Comparison of ENCODE assay signal across 7 mouse cellular contexts in genomic region chr2:151972880-151973594, GRCm38 (mm10). TPM values are rescaled to one million over a fixed set of nuclear protein-coding genes. Genes with fewer than 3 reads are reported as not detected.
DNase-seq lines count a peak whose midpoint lies in the region; ATAC-seq lines count a peak whose summit lies in the region.

No protein-coding gene starts in this region.

- peaks cover 42% of the 10 kb centered on the region for H3K4me1 ChIP-seq in heart, embryonic 12.5 days (replicated peaks)
- peaks cover 47% of the 10 kb centered on the region for H3K4me1 ChIP-seq in liver, embryonic 11.5 days (replicated peaks; ENCODE audit: control insufficient read depth, insufficient read depth, low read length)

- peaks cover 15% of the 10 kb centered on the region; the same call in 1 of the 2 replicates for H3K36me3 ChIP-seq in heart, embryonic 12.5 days
- H3K36me3 ChIP-seq in liver, embryonic 11.5 days (ENCODE audit: control insufficient read depth, insufficient read depth, low read length), result peaks cover 15% of the 10 kb centered on the region; the same call in 1 of the 2 replicates

- peak; percentile 32 to 36 for DNase-seq in CD8-positive naive resting alpha-beta T cell, adult 2 months (ENCODE audit: low read depth in 2 of 2, low spot score in 2 of 2)
- DNase-seq in R1 (ENCODE audit: low read depth, low spot score), result peak; percentile 70
- no peak for DNase-seq in liver, embryonic 11.5 days (ENCODE audit: low spot score)
- DNase-seq in urinary bladder, postnatal 25 days (ENCODE audit: low spot score), result peak; percentile 31
- DNase-seq in frontal cortex, postnatal 25 days (ENCODE audit: low spot score in 2 of 2), result no peak

- no peak for ATAC-seq in heart, embryonic 12.5 days (ENCODE audit: insufficient number of reproducible peaks, low FRiP score)
- ATAC-seq in liver, embryonic 11.5 days (replicated peaks; ENCODE audit: low FRiP score), result peak; percentile 18; the same call in 1 of the 2 replicates
- ATAC-seq in monocyte, adult 5-6 weeks (replicated peaks; ENCODE audit: insufficient number of reproducible peaks, low FRiP score, low TSS enrichment, poor library complexity, severe bottlenecking), result peak; percentile 30

- peaks cover 62% of the 10 kb centered on the region for H3K27me3 ChIP-seq in heart, embryonic 12.5 days (replicated peaks)
- peaks cover 20% of the 10 kb centered on the region for H3K27me3 ChIP-seq in liver, embryonic 11.5 days (replicated peaks; ENCODE audit: control insufficient read depth, insufficient read depth, low read length)

- WGBS in heart, embryonic 12.5 days, result 13% methylated on average over 23 of the region's 23 CpGs
- 11% methylated on average over 23 of the region's 23 CpGs for WGBS in liver, embryonic 11.5 days

- H3K27ac ChIP-seq in heart, embryonic 12.5 days (ENCODE audit: poor library complexity, severe bottlenecking), result no peak overlapping the region
- no peak overlapping the region for H3K27ac ChIP-seq in liver, embryonic 11.5 days (ENCODE audit: low read depth, low read length)

- peak overlapping the region; percentile 9 for H3K9ac ChIP-seq in heart, embryonic 12.5 days
- no peak overlapping the region for H3K9ac ChIP-seq in liver, embryonic 11.5 days (ENCODE audit: low read depth, low read length)

- H3K9me3 ChIP-seq in heart, embryonic 12.5 days (replicated peaks), result no peaks in the 10 kb centered on the region
- no peaks in the 10 kb centered on the region for H3K9me3 ChIP-seq in liver, embryonic 11.5 days (ENCODE audit: control insufficient read depth, low read length)

- peak overlapping the region; percentile 65 for H3K4me2 ChIP-seq in heart, embryonic 12.5 days
- H3K4me2 ChIP-seq in liver, embryonic 11.5 days, result peak overlapping the region; percentile 62

- H3K4me3 ChIP-seq in heart, embryonic 12.5 days, result peak overlapping the region; percentile 34
- peak overlapping the region; percentile 32 for H3K4me3 ChIP-seq in liver, embryonic 11.5 days (ENCODE audit: low read depth, low read length)

RNA-seq across cellular contexts. Expression of gene Fam110a, which starts 7.0 kb away (rescaled TPM):
- 10.3 and 10.9 TPM in 2 replicates for polyA plus RNA-seq in heart, embryonic 12.5 days (2016; fragmentation: Nextera tagmentation; extraction: Ambion mirVana)
- polyA plus RNA-seq in liver, embryonic 11.5 days (2014; fragmentation: Nextera tagmentation; extraction: Ambion mirVana), result 15.0 and 17.0 TPM in 2 replicates
- 0.64 to 5.5 TPM (median 3.1 TPM) in 3 replicates for total RNA-seq in monocyte, adult 5-6 weeks (2017)

RNA-seq across cellular contexts. Expression of gene Slc52a3, which starts 23.3 kb away (rescaled TPM):
- 0.34 and 0.45 TPM in 2 replicates for polyA plus RNA-seq in heart, embryonic 12.5 days (2016; fragmentation: Nextera tagmentation; extraction: Ambion mirVana)
- polyA plus RNA-seq in liver, embryonic 11.5 days (2014; fragmentation: Nextera tagmentation; extraction: Ambion mirVana), result 1.9 and 2.2 TPM in 2 replicates
- total RNA-seq in monocyte, adult 5-6 weeks (2017), result 3.0 to 4.9 TPM (median 3.5 TPM) in 3 replicates

Comparison
In these comparisons a context has a peak if more than half of its experiments do, and no peak if none do; other contexts are left out.
1. DNase-seq: peak in CD8-positive naive resting alpha-beta T cell, adult 2 months (2 of 2), R1 (single experiment) and urinary bladder, postnatal 25 days (single experiment); none in liver, embryonic 11.5 days (single experiment) and frontal cortex, postnatal 25 days (0 of 2).